8 mouse cellular contexts compared by ENCODE assay signal in the genomic region with DNA sequence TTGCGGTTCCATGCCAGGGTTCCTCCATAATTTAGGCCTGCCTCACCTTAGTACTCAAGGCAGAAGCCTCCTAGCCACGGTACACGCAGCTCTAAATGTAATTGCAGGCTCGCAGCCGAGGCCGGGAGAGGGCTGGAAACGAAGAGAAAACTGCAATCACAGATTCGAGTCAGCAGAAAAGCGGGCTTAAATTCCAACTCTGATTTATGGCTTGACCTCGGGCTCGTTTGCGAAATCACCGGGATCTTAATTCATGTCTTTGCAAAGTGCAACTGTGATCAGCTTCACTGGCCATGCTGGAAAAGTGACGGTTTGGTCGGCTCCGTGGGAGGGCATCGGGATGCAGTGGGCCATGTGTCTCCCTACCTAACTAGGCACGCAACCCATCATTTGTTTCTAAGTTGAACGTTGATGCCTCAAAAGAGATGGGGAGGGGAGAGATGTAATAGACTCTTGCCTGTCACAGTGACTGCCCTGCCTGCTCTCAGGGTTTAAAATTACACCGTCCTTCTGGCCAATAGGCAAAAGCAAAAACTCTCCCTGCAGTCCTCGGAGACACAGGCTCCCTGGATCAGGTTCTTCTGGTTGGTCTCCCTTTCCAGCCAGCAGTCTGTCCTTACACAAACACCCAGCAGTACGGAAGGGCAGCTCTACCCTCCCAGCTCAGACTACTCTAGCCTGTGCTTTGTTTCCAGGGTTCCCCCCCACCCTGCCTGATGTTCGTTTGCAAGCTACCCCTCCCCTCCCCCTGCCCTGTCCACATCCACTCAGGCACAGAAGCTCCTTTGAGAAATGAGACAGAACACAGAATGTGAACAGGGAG.
DNase-seq lines count a peak whose midpoint lies in the region; ATAC-seq and TF ChIP-seq lines count a peak whose summit lies in the region.

No protein-coding gene starts in this region.

- TF ChIP-seq EP300 in liver, embryonic 14.5 days (IDR thresholded peaks at IDR 0.05; ENCODE audit: low read depth): no peak

- peak overlapping the region; percentile 51 for H3K4me2 ChIP-seq in intestine, embryonic 14.5 days (ENCODE audit: low read length)
- peak overlapping the region; percentile 15; the same call in 1 of the 2 replicates for H3K4me2 ChIP-seq in liver, embryonic 14.5 days (ENCODE audit: low read depth)

- H3K4me1 ChIP-seq in intestine, embryonic 14.5 days (replicated peaks; ENCODE audit: control insufficient read depth, insufficient read depth, low read length): peaks cover 22% of the 10 kb centered on the region
- H3K4me1 ChIP-seq in liver, embryonic 14.5 days (replicated peaks; ENCODE audit: control insufficient read depth in 2 of 2, insufficient read depth in 2 of 2, low read length in 1 of 2): peaks cover 12 to 20% of the 10 kb centered on the region in 2 experiments; a peak in 3 of 4 replicates

- intact Hi-C loops in gastrocnemius, postnatal 14 days (cut with DNase I; ENCODE audit: low total_unique reads): loop anchor here (10.0 kb wide), 1 partner anchor 117 kb away; the partner anchor contains the start of gene Lrrc1
- intact Hi-C loops in left cerebral cortex, postnatal 36 days (cut with DNase I): loop anchor here (5.0 kb wide), 1 partner anchor 115 kb away; the partner anchor contains the start of gene Lrrc1

- no peak for TF ChIP-seq CTCF in liver, embryonic 14.5 days (IDR thresholded peaks at IDR 0.05; ENCODE audit: low read depth)

- WGBS in intestine, embryonic 14.5 days: 13% methylated on average over 23 of the region's 23 CpGs
- WGBS in liver, embryonic 14.5 days (ENCODE audit: insufficient replicate concordance): 55% methylated on average over 23 of the region's 23 CpGs

- no peaks in the 10 kb centered on the region for H3K9me3 ChIP-seq in intestine, embryonic 14.5 days (ENCODE audit: control insufficient read depth, low read length)
- H3K9me3 ChIP-seq in liver, embryonic 14.5 days (ENCODE audit: control insufficient read depth, low read length): no peaks in the 10 kb centered on the region

- H3K4me3 ChIP-seq in intestine, embryonic 14.5 days (ENCODE audit: low read depth, low read length): peak overlapping the region; percentile 13; the same call in 1 of the 2 replicates
- no peak overlapping the region for H3K4me3 ChIP-seq in liver, embryonic 14.5 days (ENCODE audit: insufficient read depth in 1 of 2, low read depth in 2 of 2, low read length in 2 of 2)

- no peaks in the 10 kb centered on the region for H3K36me3 ChIP-seq in intestine, embryonic 14.5 days (ENCODE audit: control insufficient read depth, insufficient read depth, low read length)
- no peaks in the 10 kb centered on the region for H3K36me3 ChIP-seq in liver, embryonic 14.5 days (replicated peaks; ENCODE audit: control insufficient read depth, insufficient read depth, low read depth)

- no peak overlapping the region for H3K9ac ChIP-seq in intestine, embryonic 14.5 days (ENCODE audit: low read length)
- H3K9ac ChIP-seq in liver, embryonic 14.5 days (replicated peaks): no peak overlapping the region

- no peaks in the 10 kb centered on the region for H3K27me3 ChIP-seq in intestine, embryonic 14.5 days (replicated peaks; ENCODE audit: control insufficient read depth, insufficient read depth, low read length)
- H3K27me3 ChIP-seq in liver, embryonic 14.5 days (ENCODE audit: control insufficient read depth, insufficient read depth, low read length): no peaks in the 10 kb centered on the region

- peak overlapping the region; percentile 66 for H3K27ac ChIP-seq in intestine, embryonic 14.5 days (ENCODE audit: low read depth)
- H3K27ac ChIP-seq in liver, embryonic 14.5 days: no peak overlapping the region

- peak; percentile 80 for ATAC-seq in intestine, embryonic 14.5 days (replicated peaks; ENCODE audit: low FRiP score, low TSS enrichment, low read depth)
- peak; percentile 38; the same call in 1 of the 2 replicates for ATAC-seq in liver, embryonic 14.5 days (ENCODE audit: insufficient read depth)
- no peak for ATAC-seq in activated CD4-positive, CD25-positive, alpha-beta regulatory T cell, adult 4 months

- peak; percentile 14 for DNase-seq in testis, postnatal 14 days (ENCODE audit: low spot score)
- DNase-seq in testis, postnatal 10 days (ENCODE audit: low spot score): no peak
- peak; percentile 14 for DNase-seq in gastrocnemius, postnatal 14 days
- DNase-seq in intestine, embryonic 14.5 days (ENCODE audit: low spot score): peak; percentile 75
- DNase-seq in liver, embryonic 14.5 days (ENCODE audit: low read depth in 3 of 3, low spot score in 3 of 3): no peak
- DNase-seq in neural tube, embryonic 10.5 days (ENCODE audit: extremely low spot score, low spot score): peak; percentile 66
- DNase-seq in left cerebral cortex, postnatal 36 days (ENCODE audit: low spot score in 2 of 2): no peak

Comparison
In these comparisons a context has a peak if more than half of its experiments do, and no peak if none do; other contexts are left out.
1. DNase-seq: peak in testis, postnatal 14 days (single experiment), gastrocnemius, postnatal 14 days (single experiment), intestine, embryonic 14.5 days (single experiment) and neural tube, embryonic 10.5 days (single experiment); none in testis, postnatal 10 days (single experiment), liver, embryonic 14.5 days (0 of 3) and left cerebral cortex, postnatal 36 days (0 of 2).